Mouse (Mus musculus): ENCODE measurements around the gene Fbxo6. TPM values are rescaled to one million over a fixed set of nuclear protein-coding genes. Genes with fewer than 3 reads are reported as not detected.

Gene Fbxo6
- polyA plus RNA-seq, 1 experiment from 2014 or later: 16.0 TPM

- peak overlapping the region; percentile 58 for H3K4me3 ChIP-seq (replicated peaks)
- H3K4me2 ChIP-seq (replicated peaks): peak overlapping the region; percentile 99
- H3K36me3 ChIP-seq: no peaks in the 10 kb centered on the region
- WGBS: under 1% methylated on average over 46 of the region's 55 CpGs
- ATAC-seq: peak; percentile 93
- peak overlapping the region; percentile 60 for H3K9ac ChIP-seq
- H3K27ac ChIP-seq: peak overlapping the region; percentile 44; the same call in 1 of the 2 replicates
- H3K4me1 ChIP-seq (replicated peaks): peaks cover 29% of the 10 kb centered on the region
- H3K27me3 ChIP-seq (replicated peaks): peaks cover 51% of the 10 kb centered on the region
- no peaks in the 10 kb centered on the region for H3K9me3 ChIP-seq
Observed at GRCm38 (mm10) chr4:148159544-148160435, 7.8 kb upstream of the Fbxo6 start.

DNA sequence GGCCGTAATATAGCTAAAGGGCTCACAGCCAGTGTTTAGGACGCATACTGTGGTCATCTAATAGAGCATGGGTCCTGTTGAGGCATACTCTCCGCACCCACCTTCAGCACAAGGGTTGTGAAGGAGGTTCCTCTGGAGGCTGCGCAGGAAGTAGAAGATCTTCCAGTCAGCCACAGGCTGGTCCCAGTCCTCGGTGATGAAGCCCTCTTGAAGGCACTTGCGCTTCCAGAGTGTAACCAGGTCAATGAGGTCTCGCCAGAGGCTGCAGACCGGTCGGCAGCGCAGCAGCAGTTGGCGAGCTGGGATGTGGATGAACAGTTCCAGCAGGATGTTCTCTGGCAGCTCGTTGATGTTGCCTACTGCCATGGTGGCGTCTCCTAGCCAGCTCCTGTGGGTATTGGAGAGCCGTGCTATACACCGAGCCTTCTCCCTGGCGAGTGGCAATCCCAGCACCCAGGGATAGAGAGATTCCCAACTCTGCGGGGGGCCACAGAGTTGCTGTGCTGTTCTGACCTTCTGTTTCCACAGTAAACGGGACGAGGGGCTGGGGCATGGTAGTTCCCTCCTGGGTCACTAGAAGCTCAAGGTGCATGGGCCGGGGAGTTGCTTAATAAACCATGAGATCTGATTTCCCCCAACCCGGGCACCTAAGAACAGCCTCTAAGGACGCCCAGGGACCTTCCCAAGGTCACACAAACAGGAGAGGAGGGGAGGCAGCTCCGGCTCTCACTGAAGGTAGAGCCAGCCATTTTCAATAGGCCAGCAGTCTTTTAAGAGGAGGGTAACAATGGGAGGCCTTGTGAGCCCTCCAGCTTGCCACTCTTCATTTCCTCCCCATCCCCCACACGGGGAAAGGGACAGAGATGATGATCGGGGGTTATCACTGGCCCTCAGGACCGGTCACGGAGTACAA lies 6.8 kb upstream of the Fbxo6 start:
- peaks cover 40% of the 10 kb centered on the region for H3K27me3 ChIP-seq (replicated peaks)
- no peaks in the 10 kb centered on the region for H3K36me3 ChIP-seq
- H3K27ac ChIP-seq: no peak overlapping the region
- ATAC-seq: no peak
- H3K4me3 ChIP-seq (replicated peaks): peak overlapping the region; percentile 58
- no peaks in the 10 kb centered on the region for H3K9me3 ChIP-seq
- peak overlapping the region; percentile 99 for H3K4me2 ChIP-seq (replicated peaks)
- peak overlapping the region; percentile 60 for H3K9ac ChIP-seq
- H3K4me1 ChIP-seq (replicated peaks): peaks cover 22% of the 10 kb centered on the region
- 39% methylated on average over 27 of the region's 27 CpGs for WGBS

GRCm38 (mm10) chr4:148154982-148155381 lies 3.0 kb upstream of the Fbxo6 start:
- Histone ChIP-seq H3K9me3 (no peaks in the 10 kb centered on the region), H3K4me3 (replicated peaks) (no peak overlapping the region), H3K9ac (no peak overlapping the region), H3K36me3 (no peaks in the 10 kb centered on the region), H3K4me1 (replicated peaks) (peaks cover 11% of the 10 kb centered on the region), H3K27ac (no peak overlapping the region), H3K27me3 (replicated peaks) (peaks cover 6% of the 10 kb centered on the region; the same call in 1 of the 2 replicates), H3K4me2 (replicated peaks) (no peak overlapping the region)
- no peak for ATAC-seq
- 64% methylated on average over 3 of the region's 3 CpGs for WGBS

DNA sequence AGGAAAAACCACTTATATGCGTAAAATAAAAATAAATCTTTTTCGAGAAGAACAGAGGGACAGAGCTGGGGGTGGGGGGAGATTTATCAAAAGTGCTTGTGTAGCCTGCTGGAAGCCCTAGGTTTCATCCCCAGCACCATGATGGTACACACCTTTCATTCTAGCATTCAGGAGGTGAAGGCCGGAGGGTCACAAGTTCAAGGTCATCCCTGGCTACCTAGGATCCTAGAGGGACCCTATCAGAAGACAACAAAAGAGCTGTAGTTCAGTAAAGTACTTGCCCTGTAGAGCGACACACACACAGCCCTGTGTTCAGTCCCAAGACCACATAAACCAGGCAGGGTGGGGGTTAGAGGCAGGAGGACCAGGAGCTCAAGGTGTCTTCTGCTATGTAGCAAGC lies 2.1 kb upstream of the Fbxo6 start:
- H3K36me3 ChIP-seq: no peaks in the 10 kb centered on the region
- WGBS: 87% methylated on average over 4 of the region's 4 CpGs

GRCm38 (mm10) chr4:148152547-148152946 lies 607 bp upstream of the Fbxo6 start:
- Histone ChIP-seq H3K4me2 (replicated peaks) (no peak overlapping the region), H3K4me3 (replicated peaks) (no peak overlapping the region), H3K9ac (no peak overlapping the region), H3K36me3 (no peaks in the 10 kb centered on the region), H3K27ac (no peak overlapping the region), H3K27me3 (replicated peaks) (no peaks in the 10 kb centered on the region), H3K9me3 (no peaks in the 10 kb centered on the region), H3K4me1 (replicated peaks) (peaks cover 3% of the 10 kb centered on the region; the same call in 1 of the 2 replicates)
- no peak for ATAC-seq
- WGBS: 82% methylated on average over 5 of the region's 5 CpGs

More for the DNA sequence above, 2.1 kb upstream of the Fbxo6 start:
- Histone ChIP-seq H3K4me2 (replicated peaks) (no peak overlapping the region), H3K4me1 (replicated peaks) (peaks cover 5% of the 10 kb centered on the region), H3K9me3 (no peaks in the 10 kb centered on the region), H3K27ac (no peak overlapping the region), H3K27me3 (replicated peaks) (peaks cover 6% of the 10 kb centered on the region; the same call in 1 of the 2 replicates), H3K4me3 (replicated peaks) (no peak overlapping the region), H3K9ac (no peak overlapping the region)
- ATAC-seq: no peak

DNA sequence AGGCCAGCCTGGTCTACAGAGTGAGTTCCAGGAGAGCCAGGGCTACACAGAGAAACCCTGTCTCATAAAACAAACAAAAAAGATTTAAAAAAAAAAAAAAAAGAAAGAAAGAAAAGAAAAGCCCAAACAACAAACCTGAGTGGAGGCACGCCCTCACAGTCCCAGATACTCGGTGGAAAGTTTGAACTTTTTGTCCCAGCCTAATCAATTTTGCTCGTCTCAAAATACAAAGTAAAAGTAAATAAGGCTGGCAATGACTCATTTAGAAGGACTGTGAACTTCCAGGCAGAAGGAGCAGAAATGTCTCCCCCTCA lies 1.0 kb downstream of the Fbxo6 start:
- no peak for ATAC-seq
- no peak overlapping the region for H3K27ac ChIP-seq
- H3K9ac ChIP-seq: peak overlapping the region; percentile 68; the same call in 1 of the 2 replicates

GRCm38 (mm10) chr4:148150242-148150641 lies 1.7 kb downstream of the Fbxo6 start:
- 68% methylated on average over 7 of the region's 7 CpGs for WGBS
- ATAC-seq: no peak
- Histone ChIP-seq H3K4me3 (replicated peaks) (no peak overlapping the region), H3K4me1 (replicated peaks) (peaks cover 3% of the 10 kb centered on the region; the same call in 1 of the 2 replicates), H3K36me3 (no peaks in the 10 kb centered on the region), H3K9me3 (no peaks in the 10 kb centered on the region), H3K27me3 (replicated peaks) (no peaks in the 10 kb centered on the region), H3K27ac (no peak overlapping the region), H3K9ac (no peak overlapping the region), H3K4me2 (replicated peaks) (no peak overlapping the region)

More for the DNA sequence above, 1.0 kb downstream of the Fbxo6 start:
- no peaks in the 10 kb centered on the region for H3K9me3 ChIP-seq
- peak overlapping the region; percentile 67 for H3K4me3 ChIP-seq (replicated peaks)
- H3K4me1 ChIP-seq (replicated peaks): peaks cover 3% of the 10 kb centered on the region; the same call in 1 of the 2 replicates
- WGBS: 23% methylated on average over 3 of the region's 3 CpGs
- no peaks in the 10 kb centered on the region for H3K36me3 ChIP-seq
- no peaks in the 10 kb centered on the region for H3K27me3 ChIP-seq (replicated peaks)
- peak overlapping the region; percentile 96 for H3K4me2 ChIP-seq (replicated peaks)

GRCm38 (mm10) chr4:148149540-148149939 lies 2.4 kb downstream of the Fbxo6 start:
- Histone ChIP-seq H3K36me3 (no peaks in the 10 kb centered on the region), H3K27ac (no peak overlapping the region), H3K4me3 (replicated peaks) (no peak overlapping the region), H3K4me2 (replicated peaks) (no peak overlapping the region), H3K9me3 (no peaks in the 10 kb centered on the region), H3K4me1 (replicated peaks) (peaks cover 3% of the 10 kb centered on the region; the same call in 1 of the 2 replicates), H3K9ac (no peak overlapping the region), H3K27me3 (replicated peaks) (no peaks in the 10 kb centered on the region)
- 57% methylated on average over 12 of the region's 12 CpGs for WGBS
- no peak for ATAC-seq

- Histone ChIP-seq H3K4me3 (replicated peaks) (no peak overlapping the region), H3K36me3 (no peaks in the 10 kb centered on the region), H3K9me3 (no peaks in the 10 kb centered on the region), H3K9ac (no peak overlapping the region), H3K27me3 (replicated peaks) (no peaks in the 10 kb centered on the region), H3K27ac (no peak overlapping the region), H3K4me2 (replicated peaks) (no peak overlapping the region), H3K4me1 (replicated peaks) (peaks cover 3% of the 10 kb centered on the region; the same call in 1 of the 2 replicates)
- WGBS: 85% methylated on average over 2 of the region's 2 CpGs
- ATAC-seq: no peak
Observed at GRCm38 (mm10) chr4:148147714-148148113, 4.2 kb downstream of the Fbxo6 start.

GRCm38 (mm10) chr4:148143721-148144120 lies 8.2 kb downstream of the Fbxo6 start:
- H3K36me3 ChIP-seq: no peaks in the 10 kb centered on the region
- ATAC-seq: no peak
- no peak overlapping the region for H3K4me3 ChIP-seq (replicated peaks)
- no peak overlapping the region for H3K27ac ChIP-seq
- H3K4me2 ChIP-seq (replicated peaks): no peak overlapping the region
- 86% methylated on average over 5 of the region's 5 CpGs for WGBS
- no peaks in the 10 kb centered on the region for H3K27me3 ChIP-seq (replicated peaks)
- no peak overlapping the region for H3K9ac ChIP-seq
- H3K9me3 ChIP-seq: no peaks in the 10 kb centered on the region
- no peaks in the 10 kb centered on the region for H3K4me1 ChIP-seq (replicated peaks)

GRCm38 (mm10) chr4:148140098-148141011 lies 11.6 kb downstream of the Fbxo6 start:
- H3K36me3 ChIP-seq: no peaks in the 10 kb centered on the region
- H3K4me3 ChIP-seq (replicated peaks): peak overlapping the region; percentile 61
- under 1% methylated on average over 65 of the region's 65 CpGs for WGBS
- peak overlapping the region; percentile 78 for H3K27ac ChIP-seq
- peak overlapping the region; percentile 78 for H3K9ac ChIP-seq
- peaks cover 4% of the 10 kb centered on the region; the same call in 1 of the 2 replicates for H3K27me3 ChIP-seq (replicated peaks)
- ATAC-seq: peak; percentile 97
- peak overlapping the region; percentile 95 for H3K4me2 ChIP-seq (replicated peaks)
- H3K4me1 ChIP-seq (replicated peaks): no peaks in the 10 kb centered on the region
- no peaks in the 10 kb centered on the region for H3K9me3 ChIP-seq

Data from intestine, embryonic 15.5 days (tissue).